Mouse (Mus musculus) left cerebral cortex, adult 8-10 months (tissue): ENCODE data around the gene Tmem50b. TPM values are rescaled to one million over a fixed set of nuclear protein-coding genes. Genes with fewer than 3 reads are reported as not detected.

ENCODE experiments used
- DNase-seq, 2 experiments: peaks; one replicate each; pipeline ENCODE4 v3.0.0; 2022; ENCODE audit warnings: low spot score in 2 of 2
- total RNA-seq, 4 experiments: library from RNA; stranded (reverse); gene quantifications; 2 replicates each; pipeline ENCODE4 v1.2.4; 2022

The Tmem50b gene
- total RNA-seq, 4 experiments from 2014 or later, result 72.6 to 76.5 (median 74.7) TPM

DNA sequence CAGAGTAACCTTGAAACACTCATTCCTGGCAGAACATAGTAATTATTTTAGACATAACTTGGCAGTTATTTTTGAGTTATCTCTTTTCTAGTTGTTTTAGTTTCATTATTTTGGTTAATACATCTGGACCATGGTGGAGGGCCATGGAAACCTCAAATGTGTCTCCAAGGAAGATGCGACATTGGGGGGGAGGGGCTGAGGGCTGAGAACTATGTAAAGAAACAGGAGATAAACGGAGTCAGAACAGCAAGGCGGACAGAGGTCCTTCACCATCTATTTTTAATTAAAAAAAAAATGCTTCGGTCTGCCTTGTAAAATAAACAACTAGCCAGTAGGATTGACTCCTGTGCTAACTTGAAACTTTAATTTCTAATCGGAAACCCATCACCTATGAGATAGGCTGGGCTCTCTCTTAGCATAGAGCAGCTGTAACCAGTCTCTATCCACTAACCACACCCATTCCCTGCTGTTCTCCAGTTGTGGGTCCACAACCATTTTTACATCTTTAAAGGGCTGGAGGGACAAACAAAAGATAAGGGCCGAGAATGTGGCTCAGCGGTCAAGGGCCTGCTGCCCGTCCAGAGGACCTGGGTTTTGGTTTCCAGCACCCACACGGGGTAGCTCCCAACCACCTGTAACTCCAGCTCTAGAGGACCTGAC is 32.2 kb downstream of the Tmem50b start:
- no peak for DNase-seq

DNA sequence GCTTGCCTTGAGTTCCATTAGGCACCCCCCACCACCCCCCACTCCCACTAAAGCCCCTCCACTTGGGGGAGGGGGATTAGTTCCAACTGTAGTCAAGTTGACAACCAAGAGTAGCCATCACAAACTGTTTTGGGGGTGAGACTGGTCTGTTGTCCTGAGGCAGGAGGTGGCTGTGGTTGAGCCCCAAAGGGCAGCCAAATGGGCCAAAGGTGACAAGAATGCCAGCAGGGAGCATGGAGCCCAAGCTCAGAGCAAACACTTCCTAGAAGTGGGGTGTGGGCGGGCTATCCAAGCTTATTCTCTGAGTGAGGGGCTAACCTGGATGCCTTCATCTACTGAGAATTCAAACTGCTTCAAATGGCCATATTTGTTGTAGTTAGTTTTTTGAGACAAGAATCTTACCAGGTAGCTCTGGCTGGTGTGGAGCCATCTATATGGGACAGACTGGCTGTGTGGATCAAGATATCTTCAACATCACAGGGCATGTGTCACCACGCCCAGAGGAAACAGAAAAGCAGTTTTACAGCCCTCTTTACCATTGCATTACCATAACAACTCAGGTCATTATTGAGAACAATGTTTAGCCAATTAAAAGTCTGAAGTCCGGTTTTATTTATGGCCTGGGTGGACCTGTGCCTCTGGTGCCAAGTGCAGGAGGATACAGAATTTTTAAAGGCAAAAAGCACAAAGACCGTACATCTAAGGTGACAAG is 32.9 kb downstream of the Tmem50b start:
- DNase-seq, result no peak

GRCm38 (mm10) chr16:91561541-91562457 is 35.8 kb downstream of the Tmem50b start:
- DNase-seq, result no peak

GRCm38 (mm10) chr16:91561099-91561498 is 36.5 kb downstream of the Tmem50b start:
- no peak for DNase-seq

DNA sequence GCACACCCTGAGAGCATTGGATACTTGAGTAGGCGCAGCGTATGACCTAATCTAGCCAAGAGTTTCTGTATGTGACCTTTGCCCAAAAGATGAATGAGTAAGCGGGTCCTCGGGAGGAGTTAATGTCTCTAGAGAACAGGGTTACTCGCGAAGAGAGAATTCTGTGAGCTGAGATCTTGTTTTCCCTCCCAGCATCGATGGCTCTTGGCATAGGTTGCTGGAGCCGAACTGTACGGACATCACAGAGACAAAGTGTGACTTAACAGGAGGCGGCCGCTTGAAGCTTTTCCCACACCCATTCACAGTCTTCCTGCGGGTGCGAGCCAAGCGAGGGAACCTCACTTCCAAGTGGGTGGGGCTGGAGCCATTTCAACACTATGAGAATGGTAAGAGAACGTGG is 39.9 kb downstream of the Tmem50b start:
- peak in 1 of 2 experiments; percentile 46 for DNase-seq

GRCm38 (mm10) chr16:91557214-91557613 is 40.4 kb downstream of the Tmem50b start:
- DNase-seq, result no peak

GRCm38 (mm10) chr16:91556659-91557058 is 40.9 kb downstream of the Tmem50b start:
- DNase-seq, result no peak

GRCm38 (mm10) chr16:91555017-91555605 is 42.5 kb downstream of the Tmem50b start:
- no peak for DNase-seq

DNA sequence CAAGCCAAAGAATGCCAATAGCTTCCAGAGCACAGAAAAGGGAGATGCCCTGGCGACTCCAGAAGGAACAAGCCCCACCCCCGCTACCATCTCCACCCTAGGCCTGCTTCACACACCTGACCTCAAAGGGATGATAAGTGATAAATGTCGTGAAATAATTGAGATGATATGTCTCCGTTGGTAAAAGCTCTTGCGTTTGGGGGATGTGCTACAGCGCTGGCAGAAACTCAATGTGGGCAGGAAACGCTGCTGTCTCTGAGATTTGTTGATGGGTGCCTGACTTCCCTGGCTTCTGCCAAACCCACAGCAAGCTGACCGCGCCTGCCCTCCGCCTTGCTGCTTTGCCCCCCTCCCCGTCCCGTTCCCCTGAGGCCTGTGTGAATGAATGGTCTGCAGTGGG is 44.0 kb downstream of the Tmem50b start:
- DNase-seq, result no peak

- DNase-seq, result no peak
These were observed 45.5 kb downstream of the Tmem50b start for GRCm38 (mm10) chr16:91552072-91552471.

DNA sequence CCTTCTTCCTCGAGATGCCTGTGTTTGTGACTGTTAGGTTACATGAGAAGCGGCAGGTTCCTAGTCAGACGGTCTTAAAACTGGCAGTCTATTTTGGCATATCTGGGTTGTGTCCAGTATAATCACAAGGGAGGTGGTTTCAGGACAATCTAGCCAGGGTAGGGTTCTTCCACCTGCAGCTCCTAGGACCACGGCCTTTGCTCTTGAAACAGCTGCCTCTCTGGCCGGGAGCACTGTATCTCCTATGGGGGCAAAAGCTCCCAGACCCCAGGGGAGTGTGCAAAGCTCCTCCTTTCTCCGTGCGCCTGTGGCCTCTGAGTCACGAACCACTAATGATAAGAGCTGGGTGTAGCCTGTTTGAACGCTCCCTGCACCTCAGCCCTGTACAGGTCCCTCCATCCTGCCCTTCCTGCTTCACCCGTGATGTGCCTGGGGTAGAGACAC is 46.5 kb downstream of the Tmem50b start:
- no peak for DNase-seq

GRCm38 (mm10) chr16:91549616-91550015 is 48.0 kb downstream of the Tmem50b start:
- DNase-seq, result no peak

DNA sequence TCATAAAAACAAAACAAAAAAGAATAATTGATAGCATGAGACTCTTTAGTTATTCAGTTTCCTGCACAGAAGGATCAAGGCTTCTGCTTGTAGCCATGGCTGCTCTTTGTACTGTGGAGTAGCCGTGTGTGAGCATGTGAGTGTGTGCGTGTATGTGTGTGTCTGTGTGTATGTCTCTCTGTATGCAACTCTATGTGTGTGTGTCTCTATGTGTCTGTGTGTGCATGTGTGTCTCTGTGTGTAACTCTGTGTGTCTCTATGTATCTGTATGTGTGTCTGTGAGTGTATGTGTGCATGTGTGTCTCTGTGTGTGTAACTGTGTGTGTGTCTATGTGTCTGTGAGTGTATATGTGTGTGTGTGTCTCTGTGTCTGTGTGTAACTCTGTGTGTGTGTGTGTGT is 48.6 kb downstream of the Tmem50b start:
- DNase-seq, result no peak

- DNase-seq, result no peak
These were observed 49.0 kb downstream of the Tmem50b start for GRCm38 (mm10) chr16:91548586-91548985.

DNA sequence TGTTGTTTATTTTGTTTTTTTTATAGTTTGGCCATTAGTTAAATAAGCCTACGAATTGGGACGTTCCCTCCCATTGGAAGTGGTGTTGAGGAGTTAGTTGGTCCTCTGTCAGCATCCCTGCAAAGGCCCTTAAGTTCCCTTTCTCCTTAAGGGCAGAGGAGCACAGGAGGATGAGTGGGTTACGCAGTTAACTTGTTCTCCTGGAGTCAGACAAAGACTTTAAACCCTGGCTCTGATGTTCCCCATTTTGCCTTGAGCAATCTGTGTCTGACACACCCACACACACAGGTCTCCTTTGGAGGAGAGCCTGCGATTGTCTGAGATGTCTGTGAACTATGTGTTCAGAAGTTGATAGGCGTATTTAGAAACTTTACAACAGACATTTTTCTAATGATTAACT is 49.6 kb downstream of the Tmem50b start:
- no peak for DNase-seq

DNA sequence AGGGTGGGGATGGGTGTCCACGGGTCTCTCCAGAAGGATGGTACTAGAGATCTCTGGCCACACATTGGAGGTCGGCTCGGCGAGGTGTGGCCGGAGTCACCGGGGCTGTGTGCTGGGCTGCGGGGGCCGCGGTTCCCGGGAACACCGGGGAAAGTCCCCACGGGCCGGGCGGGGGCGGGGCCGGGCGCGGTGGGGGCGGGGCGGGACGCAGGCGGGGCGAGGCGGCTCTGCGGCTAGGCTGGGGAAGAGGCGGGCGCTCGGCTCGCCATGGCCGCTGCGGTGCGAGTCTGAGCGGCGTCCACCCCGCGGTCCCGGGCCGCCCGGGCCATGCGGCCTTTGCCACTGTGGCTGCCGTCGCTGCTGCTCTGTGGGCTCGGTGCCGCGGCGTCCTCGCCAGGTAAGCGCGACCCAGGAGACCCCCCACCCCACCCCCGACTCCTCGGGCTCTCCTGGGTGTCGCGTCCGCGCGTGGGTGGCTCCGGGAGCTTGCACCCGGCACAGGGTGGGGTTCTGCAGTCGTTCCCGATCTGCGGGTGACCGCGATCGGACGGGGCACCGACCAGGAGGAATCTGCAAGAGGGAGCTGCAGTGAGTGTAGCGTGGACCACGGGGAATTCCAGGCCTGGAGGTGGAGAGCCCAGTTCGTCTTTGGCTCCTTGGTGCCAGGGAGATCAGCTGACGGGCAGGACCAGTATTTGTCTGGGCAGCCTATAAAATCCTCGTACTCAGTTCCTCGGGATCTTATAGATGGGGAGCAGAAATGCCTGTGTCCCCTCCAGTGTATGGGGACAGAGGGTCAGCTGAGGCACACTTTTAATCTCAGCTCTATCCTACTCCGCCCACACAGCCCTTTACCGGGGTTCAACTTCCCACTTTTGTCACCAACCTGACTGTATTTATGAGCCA is 50.5 kb downstream of the Tmem50b start, which contains the start of gene Ifngr2:
TSS of gene Ifngr2 (plus strand) at position 237 of the 906 bp plus-strand sequence.
- peak; percentile 38 to 43 for DNase-seq

DNA sequence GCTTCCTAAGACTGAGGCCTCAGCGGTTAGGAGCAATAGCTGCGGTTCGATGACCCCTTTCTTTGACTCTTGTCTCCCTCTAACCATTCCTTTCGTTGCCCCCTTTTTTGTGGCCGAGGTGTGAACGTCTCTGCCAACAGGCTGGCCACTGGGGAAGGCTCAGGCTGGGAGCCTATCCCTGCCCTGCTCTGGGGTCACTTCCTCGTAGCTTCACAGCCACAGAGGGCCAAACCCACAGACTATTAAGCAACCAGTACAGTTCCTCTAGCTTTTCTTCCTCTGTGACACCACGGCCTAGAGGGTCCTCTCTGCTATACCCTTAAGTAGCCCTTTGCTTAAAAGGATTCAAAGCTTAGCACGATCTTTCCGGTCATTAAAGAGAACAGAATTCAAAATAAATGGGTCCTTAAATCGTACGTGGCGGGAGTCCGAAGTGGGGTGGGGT is 51.2 kb downstream of the Tmem50b start:
- no peak for DNase-seq

DNA sequence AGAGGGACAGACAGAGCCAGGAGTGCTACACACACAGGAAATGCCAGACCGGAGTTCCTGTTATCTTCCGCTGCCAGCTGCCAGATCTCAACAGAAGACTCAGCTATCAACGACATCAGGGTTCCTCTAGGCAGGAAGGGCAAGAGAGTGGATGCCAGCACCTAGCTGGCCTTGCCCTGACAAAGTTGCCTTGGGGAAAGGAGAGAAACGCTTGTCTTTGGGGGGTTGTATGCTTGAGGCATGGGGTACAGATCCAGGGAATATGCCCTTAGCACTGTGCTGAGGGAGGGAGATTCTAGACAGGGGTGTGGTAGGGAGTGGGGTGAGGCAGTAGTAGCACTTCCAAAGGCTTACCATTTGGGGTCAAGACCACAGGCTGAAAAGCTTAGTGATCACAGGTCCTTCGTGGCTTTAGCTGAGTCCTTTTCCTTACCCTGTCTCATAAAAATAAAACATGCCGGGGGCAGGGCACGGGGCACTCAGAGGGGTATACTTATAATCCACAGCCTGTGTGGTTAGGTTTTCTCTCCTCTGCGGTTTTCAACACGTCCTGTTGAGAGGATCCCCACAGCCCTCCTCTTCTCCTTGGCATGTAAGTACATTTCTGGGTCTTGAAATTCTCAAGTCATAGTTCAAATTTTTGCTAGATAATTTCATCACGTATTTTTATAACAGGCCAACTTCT is 51.9 kb downstream of the Tmem50b start:
- no peak for DNase-seq

DNA sequence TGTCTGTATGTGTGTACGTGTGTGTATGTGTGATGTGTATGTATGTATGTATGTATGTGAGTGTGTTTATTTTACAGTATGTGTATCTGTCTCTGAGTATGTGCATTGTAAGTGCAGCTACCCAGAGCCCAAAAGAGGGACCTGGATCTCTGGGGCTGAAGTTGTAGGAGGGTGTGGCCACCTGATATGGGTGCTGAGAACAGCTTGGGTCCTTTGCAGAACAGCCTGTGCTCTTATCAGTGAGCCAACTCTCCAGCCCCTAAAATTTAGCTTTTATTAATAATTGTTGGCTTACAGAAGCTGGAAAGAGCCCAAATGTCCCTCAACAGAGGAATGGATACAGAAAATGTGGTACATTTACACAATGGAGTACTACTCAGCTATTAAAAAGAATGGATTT is 54.0 kb downstream of the Tmem50b start:
- no peak for DNase-seq
